Mouse (Mus musculus): ENCODE results near the gene Grin1.

GRCm38 (mm10) chr2:25305587-25306359 lies 13.2 kb downstream of the Grin1 start:
- TF ChIP-seq POLR2A (IDR thresholded peaks at IDR 0.05; ENCODE audit: borderline replicate concordance, low read depth, low read length), result no peak
- no peak for TF ChIP-seq CTCF (IDR thresholded peaks at IDR 0.05; ENCODE audit: low read depth, low read length)
